ENCODE assay signal across 9 mouse cellular contexts in the genomic region with DNA sequence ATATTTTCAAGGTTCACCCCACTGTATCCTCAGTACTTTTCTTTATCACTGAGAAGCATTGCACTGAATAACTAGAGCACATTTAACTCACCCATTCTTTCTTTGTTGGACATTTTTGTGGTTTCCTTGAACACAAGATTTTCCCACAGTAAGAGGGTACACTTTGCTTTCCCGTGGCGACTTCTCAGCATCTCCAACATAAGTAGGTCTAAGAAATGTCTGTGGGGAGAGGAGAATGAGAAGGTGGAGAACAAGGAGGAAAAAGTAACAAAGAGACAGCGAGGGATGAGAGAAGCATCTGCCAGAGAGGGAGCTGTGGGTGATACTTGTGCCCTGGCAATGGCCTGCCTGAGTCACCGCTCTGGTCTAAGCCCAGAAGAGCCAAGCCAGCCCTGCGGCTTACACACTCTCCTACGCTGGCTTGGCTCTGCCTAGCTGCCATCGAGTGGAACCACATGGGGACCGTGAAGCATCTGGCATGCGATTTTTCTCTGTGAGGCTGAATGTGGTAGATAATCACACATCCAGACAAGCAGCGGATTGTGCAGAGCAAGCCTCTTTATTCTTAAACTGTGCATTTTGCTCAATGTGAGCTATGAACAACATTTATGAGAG.
DNase-seq lines count a peak whose midpoint lies in the region; ATAC-seq and TF ChIP-seq lines count a peak whose summit lies in the region.
"Had no signal": no experiment of that assay in that cellular context is flagged by ENCODE, and none has a peak within 500 bp of the region (broad histone marks: within the 10 kb centered on the region; RNA-seq: fewer than 3 reads in every experiment).

No protein-coding gene starts in this region.

- no peak overlapping the region for H3K9ac ChIP-seq in lung, embryonic 15.5 days
- no peak overlapping the region for H3K9ac ChIP-seq in liver, postnatal 0 days (replicated peaks)
- H3K9ac ChIP-seq: heart, embryonic 13.5 days had no signal

- TF ChIP-seq EP300 in liver, postnatal 0 days (IDR thresholded peaks at IDR 0.05; ENCODE audit: low read depth) = no peak

- H3K36me3 ChIP-seq in lung, embryonic 15.5 days = no peaks in the 10 kb centered on the region
- no peaks in the 10 kb centered on the region for H3K36me3 ChIP-seq in liver, postnatal 0 days (replicated peaks; ENCODE audit: insufficient read depth, low read length)
- H3K36me3 ChIP-seq: heart, embryonic 13.5 days had no signal

- ATAC-seq in lung, embryonic 15.5 days (ENCODE audit: borderline replicate concordance, extremely low read depth, low FRiP score, low TSS enrichment) = peak; percentile 89; the same call in 1 of the 2 replicates
- ATAC-seq in liver, postnatal 0 days = no peak

- H3K27ac ChIP-seq in lung, embryonic 15.5 days = peak overlapping the region; percentile 65
- no peak overlapping the region for H3K27ac ChIP-seq in liver, postnatal 0 days (ENCODE audit: low read depth)
- H3K27ac ChIP-seq: heart, embryonic 13.5 days had no signal

- peaks cover 26% of the 10 kb centered on the region for H3K4me1 ChIP-seq in lung, embryonic 15.5 days
- H3K4me1 ChIP-seq in liver, postnatal 0 days (ENCODE audit: insufficient read depth) = peaks cover 6% of the 10 kb centered on the region; the same call in 1 of the 2 replicates

- H3K4me2 ChIP-seq in lung, embryonic 15.5 days = no peak overlapping the region
- no peak overlapping the region for H3K4me2 ChIP-seq in liver, postnatal 0 days (ENCODE audit: low read depth, low read length)
- H3K4me2 ChIP-seq: heart, embryonic 13.5 days had no signal

- H3K9me3 ChIP-seq in lung, embryonic 15.5 days = no peaks in the 10 kb centered on the region
- no peaks in the 10 kb centered on the region for H3K9me3 ChIP-seq in liver, postnatal 0 days (ENCODE audit: low read length)

- WGBS in lung, embryonic 15.5 days = 56% methylated on average over 10 of the region's 10 CpGs
- 72% methylated on average over 10 of the region's 10 CpGs for WGBS in liver, postnatal 0 days (ENCODE audit: insufficient replicate concordance)

- no peak overlapping the region for H3K4me3 ChIP-seq in lung, embryonic 15.5 days
- no peak overlapping the region for H3K4me3 ChIP-seq in liver, postnatal 0 days (ENCODE audit: low read depth, low read length)
- H3K4me3 ChIP-seq: heart, embryonic 13.5 days had no signal

- no peak for TF ChIP-seq CTCF in brain, embryonic 14.5 days (IDR thresholded peaks at IDR 0.05; ENCODE audit: borderline replicate concordance, extremely low read depth, insufficient read depth, insufficient read length)
- TF ChIP-seq CTCF in liver, postnatal 0 days (IDR thresholded peaks at IDR 0.05; ENCODE audit: low read depth) = no peak

- TF ChIP-seq POLR2A in brain, embryonic 14.5 days (IDR thresholded peaks at IDR 0.05; ENCODE audit: borderline replicate concordance, extremely low read depth, insufficient read depth, insufficient read length, poor library complexity, severe bottlenecking) = no peak

- DNase-seq in kidney, postnatal 10 days = peak; percentile 38
- no peak for DNase-seq in kidney, postnatal 4 days
- DNase-seq in brain, embryonic 14.5 days (ENCODE audit: low read depth) = peak; percentile 51
- DNase-seq in heart, postnatal 4 days = peak; percentile 55
- no peak for DNase-seq in kidney, postnatal 14 days
- no peak for DNase-seq in liver, postnatal 0 days
- no peak for DNase-seq in thymus, postnatal 25 days

- no peaks in the 10 kb centered on the region for H3K27me3 ChIP-seq in lung, embryonic 15.5 days
- no peaks in the 10 kb centered on the region for H3K27me3 ChIP-seq in liver, postnatal 0 days (ENCODE audit: insufficient read depth, low read length)
- H3K27me3 ChIP-seq: heart, embryonic 13.5 days had no signal

Comparison
In these comparisons a context has a peak if more than half of its experiments do, and no peak if none do; other contexts are left out.
1. DNase-seq: peak in kidney, postnatal 10 days (single experiment), brain, embryonic 14.5 days (single experiment) and heart, postnatal 4 days (single experiment); none in kidney, postnatal 4 days (0 of 2), kidney, postnatal 14 days (single experiment), liver, postnatal 0 days (single experiment) and thymus, postnatal 25 days (single experiment).